Mouse (Mus musculus) embryonic fibroblast, embryonic 13.5 days (primary cell): ENCODE data around the gene Cdkal1. TPM values are rescaled to one million over a fixed set of nuclear protein-coding genes. Genes with fewer than 3 reads are reported as not detected.

Source experiments
- H3K27ac ChIP-seq: 2 replicates; pipeline ENCODE4 v1.5.1; 2012; ENCODE audit warnings: low read length, control low read depth, inconsistent platforms; ENCODE audit not compliant: insufficient read depth
- H3K4me1 ChIP-seq: 2 replicates; pipeline ENCODE4 v1.6.1; 2011; ENCODE audit warnings: low read length; ENCODE audit not compliant: control insufficient read depth, insufficient read depth
- H3K4me3 ChIP-seq: 2 replicates; pipeline ENCODE4 v1.5.1; 2011; ENCODE audit warnings: mild to moderate bottlenecking, control low read depth, low read length; ENCODE audit not compliant: insufficient read depth
- CTCF ChIP-seq: IDR thresholded peaks from 2 replicates; pipeline ENCODE4 v1.5.1; 2011; ENCODE audit warnings: mild to moderate bottlenecking, control low read depth, low read length, moderate library complexity, borderline replicate concordance; ENCODE audit not compliant: insufficient read depth
- POLR2A ChIP-seq: IDR thresholded peaks from 2 replicates; pipeline ENCODE4 v1.6.1; 2011; ENCODE audit warnings: low read depth, mild to moderate bottlenecking, control low read depth, low read length, moderate library complexity
- polyA plus RNA-seq: library from polyadenylated mRNA; stranded (reverse); fragments of >200 nt; gene quantifications from 2 replicates; pipeline ENCODE4 v1.2.4, GENCODE M21; 2011; ENCODE audit warnings: low read depth; ENCODE audit not compliant: missing spikeins, insufficient read length

The Cdkal1 gene
- polyA plus RNA-seq, 1 experiment = 25.0 TPM

DNA sequence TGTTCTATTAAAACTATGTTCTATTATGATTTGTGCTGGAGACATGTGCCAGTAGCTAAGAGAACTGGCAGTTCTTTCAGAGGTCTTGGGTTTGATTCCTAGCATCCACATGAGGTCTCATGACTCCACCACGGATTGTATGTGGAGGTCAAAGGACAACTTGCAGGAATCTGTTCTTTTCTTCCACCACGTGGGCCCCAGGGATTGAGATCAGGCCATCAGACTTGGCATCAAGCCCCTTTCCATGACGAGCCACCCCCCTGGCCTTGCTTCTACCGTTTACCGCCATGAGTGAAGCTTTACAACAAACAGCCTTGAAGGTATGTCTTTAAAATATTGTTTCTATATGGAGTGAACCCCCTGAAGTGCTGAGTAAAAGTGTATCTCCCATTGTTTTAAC is 651.6 kb downstream of the Cdkal1 start:
- TF ChIP-seq CTCF = no peak
- TF ChIP-seq POLR2A = no peak
- no peak overlapping the region for H3K27ac ChIP-seq
- peaks cover 10% of the 10 kb centered on the region for H3K4me1 ChIP-seq
- H3K4me3 ChIP-seq = no peak overlapping the region

DNA sequence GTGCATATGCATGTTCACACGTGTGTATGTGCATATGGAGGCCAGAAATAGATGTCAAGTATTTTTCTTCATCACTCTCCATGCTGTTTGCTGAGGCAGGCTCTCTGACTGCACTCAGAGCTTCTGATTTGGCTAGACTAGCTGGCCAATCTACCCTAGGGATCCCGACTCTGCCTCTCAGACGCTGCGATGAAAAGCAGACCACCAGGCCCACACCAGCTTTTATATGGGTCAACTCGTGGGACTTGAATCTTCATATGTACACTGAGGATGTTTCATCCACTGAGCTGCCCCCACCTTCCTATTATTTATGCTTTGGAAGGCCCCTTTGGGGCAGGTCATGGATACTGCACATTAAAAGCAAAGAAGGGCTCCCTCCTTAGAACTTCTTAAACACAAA is 652.0 kb downstream of the Cdkal1 start:
- Histone ChIP-seq H3K4me3 (no peak overlapping the region), H3K27ac (no peak overlapping the region), H3K4me1 (peaks cover 10% of the 10 kb centered on the region)
- TF ChIP-seq CTCF (no peak), POLR2A (no peak)

GRCm38 (mm10) chr13:29202562-29202961 is 652.9 kb downstream of the Cdkal1 start:
- TF ChIP-seq POLR2A (no peak), CTCF (no peak)
- Histone ChIP-seq H3K4me1 (peaks cover 10% of the 10 kb centered on the region), H3K4me3 (no peak overlapping the region), H3K27ac (peak overlapping the region; percentile 58)

DNA sequence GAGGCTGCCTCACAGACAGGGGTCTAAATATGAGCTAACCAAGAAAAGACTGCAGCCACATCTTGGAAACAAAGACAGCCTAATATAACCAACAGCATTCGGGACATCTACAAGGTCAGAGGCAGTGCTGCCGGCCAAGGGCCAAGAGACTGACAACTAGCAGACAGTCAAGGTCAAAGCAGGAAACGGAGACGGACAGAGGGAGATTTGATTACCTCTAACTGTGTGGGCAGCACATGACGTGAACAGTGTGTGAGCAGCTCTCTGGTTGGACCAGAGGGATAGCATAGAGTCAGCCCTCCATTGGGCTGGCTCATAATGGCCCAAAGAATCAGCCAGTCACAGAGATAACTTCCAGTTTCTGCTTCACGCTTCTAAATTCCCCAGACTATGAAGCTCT is 655.8 kb downstream of the Cdkal1 start:
- no peak for TF ChIP-seq POLR2A
- Histone ChIP-seq H3K27ac (no peak overlapping the region), H3K4me3 (no peak overlapping the region)

DNA sequence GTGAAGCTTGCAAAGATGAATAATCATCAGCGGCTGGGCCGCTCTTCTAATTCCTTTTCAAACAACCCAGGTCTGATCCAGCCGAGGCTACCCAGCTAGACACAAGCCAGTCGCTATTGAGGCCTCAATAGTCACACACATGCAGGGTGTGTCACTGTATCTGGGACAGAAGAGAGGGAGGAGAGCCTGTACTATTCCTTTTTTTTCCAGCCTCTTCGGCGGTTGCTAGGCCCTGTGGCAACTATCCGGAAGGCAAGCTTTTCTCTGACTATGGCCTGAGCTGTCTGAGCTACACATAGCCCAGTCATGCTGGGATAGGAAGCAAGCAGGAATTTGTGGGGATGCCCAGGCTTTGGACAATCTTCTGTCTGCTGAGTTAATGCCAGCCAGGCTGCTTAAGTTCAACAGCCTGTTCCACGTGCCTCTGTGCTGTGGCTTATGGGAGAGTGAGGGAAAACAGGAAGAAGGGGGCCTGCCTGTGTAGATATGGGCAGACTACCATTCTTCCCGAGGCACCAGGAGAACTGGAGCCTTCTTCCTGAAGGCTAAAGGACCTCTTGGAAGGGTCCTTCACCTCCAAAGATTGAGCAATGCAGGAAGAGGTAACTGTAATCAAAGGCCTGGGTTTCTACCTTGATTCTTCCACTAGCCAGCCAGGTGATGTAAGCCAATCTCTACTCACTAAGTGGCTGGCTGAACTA is 658.5 kb downstream of the Cdkal1 start:
- Histone ChIP-seq H3K4me1 (peaks cover 1% of the 10 kb centered on the region; the same call in 1 of the 2 replicates), H3K4me3 (no peak overlapping the region), H3K27ac (no peak overlapping the region)
- TF ChIP-seq POLR2A = no peak
- no peak for TF ChIP-seq CTCF

More for the DNA sequence above, 655.8 kb downstream of the Cdkal1 start:
- H3K4me1 ChIP-seq = peaks cover 10% of the 10 kb centered on the region

- no peak for TF ChIP-seq CTCF
- no peak for TF ChIP-seq POLR2A
- no peaks in the 10 kb centered on the region for H3K4me1 ChIP-seq
- no peak overlapping the region for H3K27ac ChIP-seq
- no peak overlapping the region for H3K4me3 ChIP-seq
Measured at GRCm38 (mm10) chr13:29195722-29196121, 659.8 kb downstream of the Cdkal1 start.

DNA sequence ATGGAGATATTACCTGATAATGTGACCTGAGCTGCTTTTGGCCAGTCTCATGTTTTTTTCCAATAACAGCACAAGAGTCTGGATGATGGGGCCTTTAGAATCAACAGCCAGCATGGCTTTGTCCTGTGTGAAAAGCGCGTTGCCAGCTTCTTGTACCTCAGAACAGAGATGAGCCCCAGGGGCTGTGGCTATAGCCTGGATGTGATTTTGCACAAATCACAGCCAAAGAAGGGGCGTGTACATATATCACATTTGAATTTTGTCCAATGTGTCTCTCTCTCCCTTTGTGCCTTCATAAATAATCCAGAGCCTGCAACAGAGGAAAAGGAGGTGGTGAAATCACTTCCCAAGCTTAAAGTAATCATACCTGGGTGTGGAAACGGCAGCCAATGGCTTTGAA is 660.5 kb downstream of the Cdkal1 start:
- H3K27ac ChIP-seq = no peak overlapping the region
- no peak for TF ChIP-seq POLR2A
- no peak for TF ChIP-seq CTCF
- no peaks in the 10 kb centered on the region for H3K4me1 ChIP-seq
- H3K4me3 ChIP-seq = no peak overlapping the region

- no peak for TF ChIP-seq CTCF
- no peak for TF ChIP-seq POLR2A
- Histone ChIP-seq H3K4me3 (no peak overlapping the region), H3K4me1 (no peaks in the 10 kb centered on the region), H3K27ac (no peak overlapping the region)
Measured at GRCm38 (mm10) chr13:29192697-29193096, 662.8 kb downstream of the Cdkal1 start.

GRCm38 (mm10) chr13:29190548-29190947 is 664.9 kb downstream of the Cdkal1 start:
- TF ChIP-seq POLR2A (no peak), CTCF (no peak)

GRCm38 (mm10) chr13:29186748-29187147 is 668.7 kb downstream of the Cdkal1 start:
- no peak overlapping the region for H3K4me3 ChIP-seq
- H3K4me1 ChIP-seq = no peaks in the 10 kb centered on the region
- TF ChIP-seq CTCF = no peak
- no peak for TF ChIP-seq POLR2A
- no peak overlapping the region for H3K27ac ChIP-seq

More at GRCm38 (mm10) chr13:29190548-29190947, 664.9 kb downstream of the Cdkal1 start:
- H3K27ac ChIP-seq = no peak overlapping the region
- H3K4me1 ChIP-seq = no peaks in the 10 kb centered on the region
- no peak overlapping the region for H3K4me3 ChIP-seq

- H3K4me1 ChIP-seq = no peaks in the 10 kb centered on the region
- H3K27ac ChIP-seq = no peak overlapping the region
- TF ChIP-seq POLR2A = no peak
- no peak for TF ChIP-seq CTCF
- H3K4me3 ChIP-seq = no peak overlapping the region
Measured at GRCm38 (mm10) chr13:29185545-29185944, 669.9 kb downstream of the Cdkal1 start.
